Mouse (Mus musculus): ENCODE results near the gene Rab3il1. TPM values are rescaled to one million over a fixed set of nuclear protein-coding genes. Genes with fewer than 3 reads are reported as not detected.
"Not testable (repeated sequence)": the region's sequence is repeated elsewhere in the genome, so short reads cannot be mapped to it uniquely, and the experiment has no call there.

The Rab3il1 gene
- polyA plus RNA-seq (2012; rRNA removed): 6.0 and 6.1 TPM in 2 replicates

GRCm38 (mm10) chr19:10001206-10001969, at the start of gene Rab3il1, which contains the start of gene Best1:
Gene Rab3il1, plus strand, starts transcription at chr19:10001669.
Gene Best1, minus strand, starts transcription at chr19:10001633.
- 82% methylated on average over 7 of the region's 7 CpGs for WGBS
- no peak for DNase-seq (ENCODE audit: low read depth, low spot score)

- no peak for DNase-seq (ENCODE audit: low read depth, low spot score)
- 71% methylated on average over 3 of the region's 3 CpGs for WGBS
Measured at GRCm38 (mm10) chr19:9952390-9952789, 49.1 kb upstream of the Rab3il1 start.

GRCm38 (mm10) chr19:9952912-9953311, 48.6 kb upstream of the Rab3il1 start:
- DNase-seq (ENCODE audit: low read depth, low spot score): no peak
- 87% methylated on average over 3 of the region's 3 CpGs for WGBS

GRCm38 (mm10) chr19:9954055-9954810, 47.2 kb upstream of the Rab3il1 start:
- 8% methylated on average over 7 of the region's 7 CpGs for WGBS
- DNase-seq (ENCODE audit: low read depth, low spot score): no peak

- DNase-seq (ENCODE audit: low read depth, low spot score): no peak
- WGBS: 24% methylated on average over 5 of the region's 5 CpGs
Measured at GRCm38 (mm10) chr19:9954811-9955202, 46.7 kb upstream of the Rab3il1 start.

GRCm38 (mm10) chr19:9955438-9955837, 46.0 kb upstream of the Rab3il1 start:
- DNase-seq (ENCODE audit: low read depth, low spot score): no peak
- 80% methylated on average over 1 of the region's 1 CpGs for WGBS

GRCm38 (mm10) chr19:9956624-9957388, 44.7 kb upstream of the Rab3il1 start:
- no peak for DNase-seq (ENCODE audit: low read depth, low spot score)
- WGBS: 91% methylated on average over 4 of the region's 4 CpGs

- DNase-seq (ENCODE audit: low read depth, low spot score): no peak
- 87% methylated on average over 5 of the region's 5 CpGs for WGBS
Measured at GRCm38 (mm10) chr19:9957965-9958364, 43.5 kb upstream of the Rab3il1 start.

GRCm38 (mm10) chr19:9960769-9961168, 40.7 kb upstream of the Rab3il1 start:
- no peak for DNase-seq (ENCODE audit: low read depth, low spot score)
- 51% methylated on average over 5 of the region's 5 CpGs for WGBS

GRCm38 (mm10) chr19:9964205-9964916, 37.1 kb upstream of the Rab3il1 start:
- DNase-seq (ENCODE audit: low read depth, low spot score): no peak
- 33% methylated on average over 7 of the region's 7 CpGs for WGBS

GRCm38 (mm10) chr19:9966096-9966867, 35.2 kb upstream of the Rab3il1 start:
- 19% methylated on average over 2 of the region's 2 CpGs for WGBS
- DNase-seq (ENCODE audit: low read depth, low spot score): no peak

GRCm38 (mm10) chr19:9968081-9968787, 33.2 kb upstream of the Rab3il1 start:
- 58% methylated on average over 10 of the region's 10 CpGs for WGBS
- no peak for DNase-seq (ENCODE audit: low read depth, low spot score)

- DNase-seq (ENCODE audit: low read depth, low spot score): not testable (repeated sequence)
- WGBS: 14% methylated on average over 2 of the region's 2 CpGs
Measured at GRCm38 (mm10) chr19:9974853-9975252, 26.6 kb upstream of the Rab3il1 start.

- WGBS: 57% methylated on average over 10 of the region's 10 CpGs
- DNase-seq (ENCODE audit: low read depth, low spot score): no peak
Measured at GRCm38 (mm10) chr19:9977085-9977484, 24.4 kb upstream of the Rab3il1 start.

- 18% methylated on average over 5 of the region's 5 CpGs for WGBS
- no peak for DNase-seq (ENCODE audit: low read depth, low spot score)
Measured at GRCm38 (mm10) chr19:9978431-9978951, 23.0 kb upstream of the Rab3il1 start.

GRCm38 (mm10) chr19:9979156-9979555, 22.3 kb upstream of the Rab3il1 start:
- DNase-seq (ENCODE audit: low read depth, low spot score): no peak
- 79% methylated on average over 2 of the region's 2 CpGs for WGBS

GRCm38 (mm10) chr19:9980258-9980657, 21.2 kb upstream of the Rab3il1 start, which contains the start of gene Fth1:
Gene Fth1, plus strand, starts transcription at chr19:9980598.
- WGBS: 90% methylated on average over 4 of the region's 4 CpGs
- no peak for DNase-seq (ENCODE audit: low read depth, low spot score)

GRCm38 (mm10) chr19:9981621-9982020, 19.8 kb upstream of the Rab3il1 start:
- 66% methylated on average over 4 of the region's 4 CpGs for WGBS
- no peak for DNase-seq (ENCODE audit: low read depth, low spot score)

All from large intestine, adult 2 months (tissue).